Mouse (Mus musculus) CH12.LX (cell line): ENCODE measurements around the gene Acadvl.
A peak's percentile ranks its signal among the peaks of the same experiment; 100 is the strongest.

Source experiments
- CHD2 ChIP-seq: IDR thresholded peaks from 2 replicates; pipeline ENCODE4 v1.6.1; 2011; ENCODE audit warnings: low read length, improper control_type of control experiment
- CTCF ChIP-seq, 2 experiments: IDR thresholded peaks in 1 of 2; conservative IDR thresholded peaks in 1 of 2; 2 replicates each; pipeline ENCODE4 v1.5.1; 2011 to 2012; ENCODE audit warnings: low read depth in 2 of 2, low read length in 2 of 2, improper control_type of control experiment in 1 of 2, inconsistent platforms in 1 of 2, mild to moderate bottlenecking in 1 of 2, moderate library complexity in 1 of 2
- E2F4 ChIP-seq: IDR thresholded peaks from 2 replicates; pipeline ENCODE4 v1.6.1; 2011; ENCODE audit warnings: low read depth, low read length, improper control_type of control experiment; ENCODE audit not compliant: insufficient replicate concordance
- ETS1 ChIP-seq: conservative IDR thresholded peaks from 2 replicates; pipeline ENCODE4 v1.6.1; 2012; ENCODE audit warnings: low read depth, mild to moderate bottlenecking, inconsistent platforms, low read length, improper control_type of control experiment, moderate library complexity
- MAX ChIP-seq: IDR thresholded peaks from 2 replicates; pipeline ENCODE4 v1.6.1; 2011; ENCODE audit warnings: low read length, improper control_type of control experiment
- MEF2A ChIP-seq: IDR thresholded peaks from 2 replicates; pipeline ENCODE4 v1.6.1; 2014; ENCODE audit warnings: low read depth, mild to moderate bottlenecking, inconsistent platforms, low read length, improper control_type of control experiment, borderline replicate concordance
- POLR2A ChIP-seq: IDR thresholded peaks from 2 replicates; pipeline ENCODE4 v1.6.1; 2011; ENCODE audit warnings: low read depth, mild to moderate bottlenecking, improper control_type of control experiment, low read length
- POLR2AphosphoS2 ChIP-seq: IDR thresholded peaks from 2 replicates; pipeline ENCODE4 v1.6.1; 2011; ENCODE audit warnings: low read depth, low read length, improper control_type of control experiment
- USF1 ChIP-seq: IDR thresholded peaks from 2 replicates; pipeline ENCODE4 v1.6.1; 2014; ENCODE audit warnings: low read depth, mild to moderate bottlenecking, inconsistent platforms, low read length, improper control_type of control experiment
- USF2 ChIP-seq: conservative IDR thresholded peaks from 2 replicates; pipeline ENCODE4 v1.6.1; 2011; ENCODE audit warnings: low read depth, low read length, improper control_type of control experiment

DNA sequence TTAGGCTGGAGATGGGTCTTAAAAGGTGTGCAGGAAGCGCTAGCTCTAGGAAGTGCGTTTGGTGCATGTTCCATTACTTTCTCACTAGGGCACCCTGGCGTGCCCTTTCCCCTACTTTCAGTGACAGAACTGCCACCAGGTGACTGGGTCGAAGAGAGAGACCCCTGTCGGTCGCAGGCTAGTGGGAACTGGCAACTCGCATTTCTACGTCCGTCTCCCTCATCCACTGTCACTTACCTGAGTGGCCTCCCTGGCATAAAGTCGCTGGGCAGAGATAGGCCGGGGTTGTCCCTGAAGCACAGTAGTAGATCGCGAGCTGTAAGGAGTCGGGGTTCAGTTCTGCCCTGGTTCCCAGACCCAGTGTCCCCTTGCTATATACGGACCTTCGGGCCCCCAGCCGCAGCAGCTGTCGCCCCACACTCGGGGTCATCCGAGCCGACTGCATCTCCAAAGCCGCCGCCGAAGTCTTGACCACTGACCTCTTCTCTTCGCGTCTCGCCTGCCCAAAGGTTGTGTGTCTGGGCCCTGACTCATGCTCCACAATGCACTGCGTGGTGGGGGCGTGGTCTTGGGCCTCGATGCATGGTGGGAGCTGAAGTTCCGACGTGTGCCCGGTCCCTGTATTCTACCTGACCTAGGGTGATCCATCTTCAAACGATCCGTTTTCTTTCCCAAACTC, at the start of gene Acadvl:
- TF ChIP-seq ETS1 (peak; percentile 42; the same call in 1 of the 2 replicates), USF1 (no peak), POLR2AphosphoS2 (peak; percentile 93), CTCF (conservative IDR thresholded peaks at IDR 0.05 in 1 of 2, IDR thresholded peaks at IDR 0.05 in 1 of 2; ENCODE audit: low read depth in 2 of 2, low read length in 2 of 2) (peak; percentile 53 to 80), MAX (peak; percentile 57; the same call in 1 of the 2 replicates), POLR2A (peak; percentile 90), CHD2 (peak; percentile 47; the same call in 1 of the 2 replicates), USF2 (no peak), E2F4 (no peak), MEF2A (no peak)
